Mouse (Mus musculus) olfactory bulb, adult 2 months (tissue): ENCODE data around the gene Ahsa1.

Experiments
- CTCF ChIP-seq: fragments of 200-500 bp; IDR thresholded peaks from 2 replicates; pipeline ENCODE4 v1.5.1; 2012; ENCODE audit warnings: low read depth, mild to moderate bottlenecking, low read length, moderate library complexity; ENCODE audit not compliant: insufficient read depth
- POLR2A ChIP-seq: fragments of 200-500 bp; IDR thresholded peaks from 2 replicates; pipeline ENCODE4 v1.6.1; 2012; ENCODE audit warnings: mild to moderate bottlenecking, low read depth, low read length, moderate library complexity; ENCODE audit not compliant: insufficient read depth

DNA sequence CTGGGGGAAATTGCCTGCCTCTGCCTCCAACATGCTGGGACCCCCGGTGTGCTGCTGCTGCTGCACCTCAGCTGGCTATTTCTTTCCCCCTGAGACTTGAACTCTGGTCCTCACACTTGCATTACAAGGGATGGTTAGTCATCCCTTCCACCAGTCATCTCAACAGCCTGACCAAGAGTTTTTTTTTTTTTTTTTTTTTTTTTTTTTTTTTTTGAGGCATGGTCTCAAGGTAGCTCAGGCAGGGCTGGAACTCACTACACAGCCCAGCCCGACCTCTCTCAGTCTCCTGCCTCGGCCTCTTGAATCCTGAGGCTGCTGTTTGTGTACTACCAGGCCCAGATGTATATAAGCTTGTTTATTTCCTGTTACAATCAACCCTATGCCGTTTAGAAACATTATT lies 18.0 kb downstream of the Ahsa1 start:
- TF ChIP-seq CTCF (no peak), POLR2A (no peak)
